ENCODE assay signal across 8 mouse cellular contexts in genomic region chr12:100289267-100290177, GRCm38 (mm10).
DNase-seq lines count a peak whose midpoint lies in the region; ATAC-seq lines count a peak whose summit lies in the region.

No protein-coding gene starts in this region.

- 0 out of 2 replicates have a peak overlapping the region, but pooled peaks have one; percentile 2 for H3K9ac ChIP-seq in hindbrain, embryonic 15.5 days
- no peak overlapping the region for H3K9ac ChIP-seq in midbrain, embryonic 14.5 days (replicated peaks; ENCODE audit: low read length)

- peak overlapping the region; percentile 83 for H3K27ac ChIP-seq in hindbrain, embryonic 15.5 days (replicated peaks)
- peak overlapping the region; percentile 70 for H3K27ac ChIP-seq in limb, embryonic 10.5 days
- peak overlapping the region; percentile 81 for H3K27ac ChIP-seq in midbrain, embryonic 14.5 days (replicated peaks; ENCODE audit: low read depth, low read length)

- H3K36me3 ChIP-seq in hindbrain, embryonic 15.5 days = no peaks in the 10 kb centered on the region
- no peaks in the 10 kb centered on the region for H3K36me3 ChIP-seq in limb, embryonic 10.5 days
- H3K36me3 ChIP-seq in midbrain, embryonic 14.5 days (ENCODE audit: control insufficient read depth, insufficient read depth, low read length) = no peaks in the 10 kb centered on the region

- DNase-seq in adrenal gland, adult (ENCODE audit: inconsistent age in 2 of 2, low spot score in 1 of 2) = peak; percentile 74 to 90
- DNase-seq in cerebellum, adult 9-10 months = peak; percentile 75
- peak; percentile 85 for DNase-seq in gastrocnemius, postnatal 10 days
- peak; percentile 33 for DNase-seq in limb, embryonic 10.5 days (ENCODE audit: low spot score)
- DNase-seq in midbrain, embryonic 14.5 days = peak; percentile 85
- peak; percentile 79 for DNase-seq in urinary bladder, postnatal 14 days (ENCODE audit: low spot score)
- no peak for DNase-seq in thymus, postnatal 14 days

- 22% methylated on average over 8 of the region's 8 CpGs for WGBS in hindbrain, embryonic 15.5 days
- WGBS in limb, embryonic 10.5 days = 53% methylated on average over 8 of the region's 8 CpGs
- 28% methylated on average over 8 of the region's 8 CpGs for WGBS in midbrain, embryonic 14.5 days

- H3K4me1 ChIP-seq in hindbrain, embryonic 15.5 days (replicated peaks) = peaks cover 31% of the 10 kb centered on the region
- peaks cover 30% of the 10 kb centered on the region for H3K4me1 ChIP-seq in limb, embryonic 10.5 days
- peaks cover 33% of the 10 kb centered on the region for H3K4me1 ChIP-seq in midbrain, embryonic 14.5 days (ENCODE audit: control insufficient read depth, insufficient read depth, low read length)

- H3K27me3 ChIP-seq in hindbrain, embryonic 15.5 days = no peaks in the 10 kb centered on the region
- H3K27me3 ChIP-seq in limb, embryonic 10.5 days (ENCODE audit: low read depth, poor library complexity, severe bottlenecking) = no peaks in the 10 kb centered on the region
- H3K27me3 ChIP-seq in midbrain, embryonic 14.5 days (ENCODE audit: control insufficient read depth, insufficient read depth, low read length) = no peaks in the 10 kb centered on the region

- no peaks in the 10 kb centered on the region for H3K9me3 ChIP-seq in hindbrain, embryonic 15.5 days
- no peaks in the 10 kb centered on the region for H3K9me3 ChIP-seq in limb, embryonic 10.5 days (replicated peaks)
- no peaks in the 10 kb centered on the region for H3K9me3 ChIP-seq in midbrain, embryonic 14.5 days (ENCODE audit: control insufficient read depth, low read length)

- no peak overlapping the region for H3K4me3 ChIP-seq in hindbrain, embryonic 15.5 days
- no peak overlapping the region for H3K4me3 ChIP-seq in limb, embryonic 10.5 days
- no peak overlapping the region for H3K4me3 ChIP-seq in midbrain, embryonic 14.5 days (replicated peaks; ENCODE audit: low read depth, low read length)

- 0 out of 2 replicates have a peak overlapping the region, but pooled peaks have one; percentile 5 for H3K4me2 ChIP-seq in hindbrain, embryonic 15.5 days
- no peak overlapping the region for H3K4me2 ChIP-seq in midbrain, embryonic 14.5 days (ENCODE audit: low read length)

- ATAC-seq in hindbrain, embryonic 15.5 days (ENCODE audit: low FRiP score, low read depth) = peak; percentile 59
- peak; percentile 67 for ATAC-seq in midbrain, embryonic 14.5 days (ENCODE audit: low FRiP score, low TSS enrichment)
